Mouse (Mus musculus) limb, embryonic 15.5 days (tissue): ENCODE data around the gene Cacna2d4. TPM values are rescaled to one million over a fixed set of nuclear protein-coding genes. Genes with fewer than 3 reads are reported as not detected.
"Not testable (repeated sequence)": the region's sequence is repeated elsewhere in the genome, so short reads cannot be mapped to it uniquely, and the experiment has no call there.

Source experiments
- ATAC-seq: fragments of 200-750 bp; cut with Nextera tagmentation; 2 replicates; pipeline ENCODE4 v1.8.0; 2017; ENCODE audit warnings: low read depth, moderate TSS enrichment; ENCODE audit not compliant: insufficient number of reproducible peaks, low FRiP score, low TSS enrichment
- H3K27ac ChIP-seq: fragments of 300-500 bp; sonication (generic); 2 replicates; pipeline ENCODE4 v1.5.1; 2015; ENCODE audit warnings: moderate library complexity, mild to moderate bottlenecking, inconsistent platforms
- H3K27me3 ChIP-seq: fragments of 300-500 bp; sonication (generic); 2 replicates; pipeline ENCODE4 v1.6.1; 2015; ENCODE audit warnings: inconsistent platforms
- H3K36me3 ChIP-seq: fragments of 300-500 bp; sonication (generic); 2 replicates; pipeline ENCODE4 v1.6.1; 2015; ENCODE audit warnings: inconsistent platforms
- H3K4me1 ChIP-seq: fragments of 300-500 bp; sonication (generic); 2 replicates; pipeline ENCODE4 v1.6.1; 2015; ENCODE audit warnings: inconsistent platforms
- H3K4me2 ChIP-seq: fragments of 300-500 bp; sonication (generic); 2 replicates; pipeline ENCODE4 v1.6.1; 2015; ENCODE audit warnings: mild to moderate bottlenecking, inconsistent platforms
- H3K4me3 ChIP-seq: fragments of 300-500 bp; sonication (generic); 2 replicates; pipeline ENCODE4 v1.5.1; 2015; ENCODE audit warnings: mild to moderate bottlenecking, inconsistent platforms
- H3K9ac ChIP-seq: fragments of 300-500 bp; sonication (generic); 2 replicates; pipeline ENCODE4 v1.6.1; 2015; ENCODE audit warnings: inconsistent platforms
- H3K9me3 ChIP-seq: fragments of 300-500 bp; sonication (generic); 2 replicates; pipeline ENCODE4 v1.6.1; 2016; ENCODE audit warnings: inconsistent platforms
- WGBS: fragments of 180-500 bp; shearing (Covaris S2); methylation state at CpG from one replicate; pipeline ENCODE4 v1.1.7; 2015; 5-methylcytosine and 5-hydroxymethylcytosine counted together
- polyA plus RNA-seq: library from polyadenylated mRNA; unstranded; fragments of >200 nt; fragmentation: Nextera tagmentation; extraction: Ambion mirVana; gene quantifications from 2 replicates; pipeline ENCODE4 v1.2.1, GENCODE M21; 2015

The Cacna2d4 gene
- polyA plus RNA-seq, 1 experiment from 2014 or later = 0.03 TPM

- Histone ChIP-seq H3K36me3 (peaks cover 11% of the 10 kb centered on the region; the same call in 1 of the 2 replicates), H3K4me2 (no peak overlapping the region), H3K4me3 (no peak overlapping the region), H3K27ac (no peak overlapping the region), H3K9me3 (no peaks in the 10 kb centered on the region), H3K27me3 (no peaks in the 10 kb centered on the region), H3K9ac (no peak overlapping the region), H3K4me1 (peaks cover 6% of the 10 kb centered on the region; the same call in 1 of the 2 replicates)
- WGBS = 92% methylated on average over 4 of the region's 4 CpGs
- no peak for ATAC-seq
Observed at GRCm38 (mm10) chr6:119201575-119201974, 34.8 kb upstream of the Cacna2d4 start.

- H3K4me2 ChIP-seq = no peak overlapping the region
- WGBS = 89% methylated on average over 7 of the region's 7 CpGs
- peaks cover 11% of the 10 kb centered on the region; the same call in 1 of the 2 replicates for H3K36me3 ChIP-seq
Observed at GRCm38 (mm10) chr6:119204286-119204685, 32.0 kb upstream of the Cacna2d4 start.

GRCm38 (mm10) chr6:119204915-119205314 is 31.4 kb upstream of the Cacna2d4 start:
- no peaks in the 10 kb centered on the region for H3K9me3 ChIP-seq
- ATAC-seq = no peak
- H3K27ac ChIP-seq = no peak overlapping the region
- no peaks in the 10 kb centered on the region for H3K4me1 ChIP-seq
- H3K9ac ChIP-seq = no peak overlapping the region
- H3K27me3 ChIP-seq = no peaks in the 10 kb centered on the region
- 76% methylated on average over 3 of the region's 3 CpGs for WGBS
- H3K4me2 ChIP-seq = no peak overlapping the region
- peaks cover 11% of the 10 kb centered on the region; the same call in 1 of the 2 replicates for H3K36me3 ChIP-seq
- no peak overlapping the region for H3K4me3 ChIP-seq

More at GRCm38 (mm10) chr6:119204286-119204685, 32.0 kb upstream of the Cacna2d4 start:
- H3K9me3 ChIP-seq = no peaks in the 10 kb centered on the region
- no peaks in the 10 kb centered on the region for H3K27me3 ChIP-seq
- no peak overlapping the region for H3K4me3 ChIP-seq
- H3K4me1 ChIP-seq = peaks cover 3% of the 10 kb centered on the region; the same call in 1 of the 2 replicates
- no peak overlapping the region for H3K27ac ChIP-seq
- no peak for ATAC-seq
- H3K9ac ChIP-seq = no peak overlapping the region

- not testable (repeated sequence) for ATAC-seq, H3K4me1 ChIP-seq, H3K9me3 ChIP-seq, H3K36me3 ChIP-seq, H3K4me3 ChIP-seq, H3K9ac ChIP-seq, H3K27ac ChIP-seq, H3K4me2 ChIP-seq, H3K27me3 ChIP-seq
- WGBS = 93% methylated on average over 7 of the region's 7 CpGs
Observed at GRCm38 (mm10) chr6:119206006-119206405, 30.3 kb upstream of the Cacna2d4 start.

- Histone ChIP-seq H3K36me3 (peaks cover 31% of the 10 kb centered on the region), H3K4me3 (no peak overlapping the region), H3K9me3 (no peaks in the 10 kb centered on the region), H3K9ac (no peak overlapping the region), H3K27me3 (no peaks in the 10 kb centered on the region), H3K4me2 (no peak overlapping the region), H3K27ac (no peak overlapping the region), H3K4me1 (peaks cover 5% of the 10 kb centered on the region; the same call in 1 of the 2 replicates)
- ATAC-seq = no peak
- WGBS = 86% methylated on average over 5 of the region's 5 CpGs
Observed at GRCm38 (mm10) chr6:119213375-119213774, 23.0 kb upstream of the Cacna2d4 start.

- WGBS = 63% methylated on average over 6 of the region's 6 CpGs
- Histone ChIP-seq H3K4me2 (no peak overlapping the region), H3K27me3 (no peaks in the 10 kb centered on the region), H3K9ac (no peak overlapping the region), H3K4me3 (no peak overlapping the region), H3K27ac (no peak overlapping the region), H3K9me3 (no peaks in the 10 kb centered on the region), H3K4me1 (peaks cover 5% of the 10 kb centered on the region; the same call in 1 of the 2 replicates), H3K36me3 (peaks cover 33% of the 10 kb centered on the region)
- ATAC-seq = no peak
Observed at GRCm38 (mm10) chr6:119214190-119214589, 22.1 kb upstream of the Cacna2d4 start.

- H3K27me3 ChIP-seq = no peaks in the 10 kb centered on the region
- H3K36me3 ChIP-seq = peaks cover 40% of the 10 kb centered on the region
- no peak overlapping the region for H3K4me2 ChIP-seq
- no peak overlapping the region for H3K4me3 ChIP-seq
- no peak overlapping the region for H3K9ac ChIP-seq
- no peaks in the 10 kb centered on the region for H3K9me3 ChIP-seq
- H3K27ac ChIP-seq = no peak overlapping the region
- ATAC-seq = no peak
- 85% methylated on average over 10 of the region's 10 CpGs for WGBS
- H3K4me1 ChIP-seq = peaks cover 5% of the 10 kb centered on the region; the same call in 1 of the 2 replicates
Observed at GRCm38 (mm10) chr6:119215040-119215613, 21.2 kb upstream of the Cacna2d4 start.

- WGBS = 63% methylated on average over 4 of the region's 4 CpGs
- H3K9ac ChIP-seq = no peak overlapping the region
- no peaks in the 10 kb centered on the region for H3K9me3 ChIP-seq
- H3K27me3 ChIP-seq = no peaks in the 10 kb centered on the region
- no peak for ATAC-seq
- peaks cover 38% of the 10 kb centered on the region for H3K36me3 ChIP-seq
- no peak overlapping the region for H3K4me3 ChIP-seq
- H3K4me1 ChIP-seq = peaks cover 5% of the 10 kb centered on the region; the same call in 1 of the 2 replicates
- no peak overlapping the region for H3K4me2 ChIP-seq
- H3K27ac ChIP-seq = no peak overlapping the region
Observed at GRCm38 (mm10) chr6:119217661-119218060, 18.7 kb upstream of the Cacna2d4 start.

- H3K4me2 ChIP-seq = no peak overlapping the region
- no peak overlapping the region for H3K4me3 ChIP-seq
- no peak overlapping the region for H3K9ac ChIP-seq
- WGBS = 90% methylated on average over 5 of the region's 5 CpGs
- no peak for ATAC-seq
- no peaks in the 10 kb centered on the region for H3K9me3 ChIP-seq
- no peaks in the 10 kb centered on the region for H3K27me3 ChIP-seq
- peaks cover 5% of the 10 kb centered on the region; the same call in 1 of the 2 replicates for H3K4me1 ChIP-seq
- peaks cover 34% of the 10 kb centered on the region for H3K36me3 ChIP-seq
- H3K27ac ChIP-seq = no peak overlapping the region
Observed at GRCm38 (mm10) chr6:119218591-119218990, 17.7 kb upstream of the Cacna2d4 start.

GRCm38 (mm10) chr6:119219237-119219870 is 17.0 kb upstream of the Cacna2d4 start:
- Histone ChIP-seq H3K27me3 (no peaks in the 10 kb centered on the region), H3K27ac (no peak overlapping the region), H3K4me2 (no peak overlapping the region), H3K4me3 (no peak overlapping the region), H3K36me3 (peaks cover 32% of the 10 kb centered on the region), H3K4me1 (peaks cover 5% of the 10 kb centered on the region; the same call in 1 of the 2 replicates), H3K9me3 (no peaks in the 10 kb centered on the region), H3K9ac (no peak overlapping the region)
- ATAC-seq = peak; percentile 17; the same call in 1 of the 2 replicates
- WGBS = 85% methylated on average over 15 of the region's 15 CpGs

- no peak for ATAC-seq
- no peaks in the 10 kb centered on the region for H3K9me3 ChIP-seq
- peaks cover 22% of the 10 kb centered on the region for H3K36me3 ChIP-seq
- no peaks in the 10 kb centered on the region for H3K27me3 ChIP-seq
- no peak overlapping the region for H3K4me2 ChIP-seq
- WGBS = 50% methylated on average over 10 of the region's 10 CpGs
- H3K4me1 ChIP-seq = 0 out of 2 replicates have a peak, but pooled peaks cover 6% of the 10 kb centered on the region
- H3K9ac ChIP-seq = no peak overlapping the region
- H3K4me3 ChIP-seq = no peak overlapping the region
- no peak overlapping the region for H3K27ac ChIP-seq
Observed at GRCm38 (mm10) chr6:119220297-119220696, 16.0 kb upstream of the Cacna2d4 start.

- no peak overlapping the region for H3K4me3 ChIP-seq
- WGBS = 55% methylated on average over 13 of the region's 13 CpGs
- ATAC-seq = no peak
Observed at GRCm38 (mm10) chr6:119224451-119225195, 11.7 kb upstream of the Cacna2d4 start.

More at GRCm38 (mm10) chr6:119224451-119225195, 11.7 kb upstream of the Cacna2d4 start:
- Histone ChIP-seq H3K27me3 (no peaks in the 10 kb centered on the region), H3K27ac (no peak overlapping the region), H3K36me3 (peaks cover 3% of the 10 kb centered on the region; the same call in 1 of the 2 replicates), H3K4me1 (0 out of 2 replicates have a peak, but pooled peaks cover 6% of the 10 kb centered on the region), H3K4me2 (no peak overlapping the region), H3K9me3 (no peaks in the 10 kb centered on the region), H3K9ac (no peak overlapping the region)
